Mouse (Mus musculus) cerebral cortex, adult 2 months (tissue): Measurements from ENCODE around the gene Zcchc10.

ENCODE experiments used
- WGBS: fragments of 180-500 bp; shearing (Covaris S2); methylation state at CpG from one replicate; pipeline ENCODE4 v1.1.7; 2018; 5-methylcytosine and 5-hydroxymethylcytosine counted together

Gene Zcchc10

DNA sequence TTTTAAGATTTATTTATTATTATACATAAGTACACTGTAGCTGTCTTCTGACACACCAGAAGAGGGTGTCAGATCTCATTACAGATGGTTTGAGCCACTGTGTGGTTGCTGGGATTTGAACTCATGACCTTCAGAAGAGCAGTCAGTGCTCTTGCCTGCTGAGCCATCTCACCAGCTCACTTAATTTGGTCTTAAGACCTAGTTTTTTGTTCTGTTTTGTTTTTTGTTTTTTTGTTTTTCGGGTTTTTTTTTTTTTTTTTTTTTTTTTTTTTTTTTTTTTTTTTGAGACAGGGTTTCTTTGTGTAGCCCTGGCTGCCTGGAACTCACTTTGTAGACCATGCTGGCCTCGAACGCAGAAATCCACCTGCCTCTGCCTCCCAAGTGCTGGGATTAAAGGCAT is 5.9 kb upstream of the Zcchc10 start:
- WGBS = 93% methylated on average over 3 of the region's 3 CpGs

DNA sequence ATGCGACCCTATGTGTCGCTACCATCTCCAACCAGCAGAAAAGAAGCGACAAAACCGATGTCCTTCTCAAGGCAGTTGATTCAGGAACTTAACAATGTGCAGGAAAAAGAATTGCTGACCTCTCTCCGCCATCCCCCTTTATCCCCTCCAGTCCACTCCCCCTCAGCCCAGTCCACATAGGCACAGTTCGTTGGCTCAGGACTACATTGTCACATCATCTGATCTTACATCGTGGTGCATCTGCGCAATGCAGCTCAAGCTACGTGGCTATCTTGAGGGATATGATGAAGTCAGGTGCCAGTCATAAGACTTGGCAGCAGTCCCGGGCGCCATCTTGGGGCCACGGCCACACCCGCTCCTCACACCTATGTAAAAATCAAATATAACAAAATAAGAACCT is 4.6 kb upstream of the Zcchc10 start:
- WGBS = 96% methylated on average over 13 of the region's 13 CpGs

DNA sequence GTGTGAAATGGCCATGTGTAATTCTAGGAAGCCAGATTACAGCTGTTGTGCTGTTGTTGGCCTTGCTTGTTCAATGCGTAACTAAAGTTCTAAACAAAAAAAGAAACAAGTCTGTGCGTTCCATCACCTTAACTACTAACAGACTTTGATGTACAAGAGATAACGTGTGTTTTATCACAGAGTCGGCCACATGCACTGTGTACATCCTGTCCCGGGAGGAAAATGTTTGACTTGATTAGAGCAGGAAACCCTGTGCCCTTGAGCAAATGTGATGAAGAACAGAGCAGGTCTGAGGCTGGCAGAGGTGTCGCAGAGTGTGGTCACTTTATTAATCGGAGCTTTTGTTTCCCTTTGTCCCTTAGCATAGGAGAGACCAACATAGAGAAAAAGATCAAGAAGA is 5.8 kb downstream of the Zcchc10 start:
- WGBS = 85% methylated on average over 7 of the region's 7 CpGs

DNA sequence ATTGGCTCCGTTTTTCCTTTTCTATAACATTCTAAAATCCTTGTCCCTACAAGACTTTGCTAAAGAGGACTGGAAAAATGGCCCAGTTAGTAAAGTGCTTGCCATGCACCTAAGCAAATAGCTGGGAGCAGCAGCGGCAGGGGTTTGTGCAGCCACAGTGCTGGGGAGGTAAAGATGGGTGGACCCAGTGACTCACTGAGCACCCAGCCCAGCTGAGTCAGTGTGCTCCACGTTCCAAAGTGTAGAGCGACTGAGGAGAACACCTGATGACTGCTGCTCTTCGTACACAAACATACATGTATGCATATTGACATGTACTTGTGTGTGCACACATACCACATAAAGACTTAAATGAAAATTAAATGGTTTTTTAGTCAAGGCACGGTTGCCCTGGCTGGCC is 6.6 kb downstream of the Zcchc10 start:
- WGBS = 86% methylated on average over 6 of the region's 6 CpGs

DNA sequence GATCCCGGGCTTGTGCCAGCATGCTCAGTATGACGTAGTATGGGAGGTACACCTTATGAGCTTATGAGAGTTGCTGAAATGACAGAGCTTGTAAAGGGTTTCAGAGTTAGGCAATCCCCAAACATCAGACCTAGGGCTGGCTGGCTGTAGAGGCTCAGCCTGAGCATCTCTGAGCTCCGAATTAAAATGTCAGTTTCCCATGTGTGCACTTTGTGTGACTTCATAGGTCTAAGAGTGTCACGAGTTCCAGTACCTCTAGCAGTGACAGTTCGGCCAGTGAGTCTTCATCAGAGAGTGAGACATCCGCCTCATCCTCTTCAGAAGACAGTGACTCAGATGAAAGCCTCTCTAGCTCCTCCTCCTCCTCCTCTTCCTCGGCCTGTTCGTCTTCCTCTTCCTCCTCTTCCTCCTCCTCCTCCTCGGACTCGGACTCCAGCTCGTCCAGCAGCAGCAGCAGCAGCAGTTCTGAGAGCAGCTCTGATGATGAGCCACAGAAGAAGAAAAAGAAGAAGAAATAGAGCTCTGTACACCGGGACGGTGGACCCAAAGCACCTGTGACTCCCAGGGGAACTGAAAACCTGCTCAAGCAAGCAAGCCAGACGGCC is 7.7 kb downstream of the Zcchc10 start:
- 85% methylated on average over 14 of the region's 14 CpGs for WGBS

DNA sequence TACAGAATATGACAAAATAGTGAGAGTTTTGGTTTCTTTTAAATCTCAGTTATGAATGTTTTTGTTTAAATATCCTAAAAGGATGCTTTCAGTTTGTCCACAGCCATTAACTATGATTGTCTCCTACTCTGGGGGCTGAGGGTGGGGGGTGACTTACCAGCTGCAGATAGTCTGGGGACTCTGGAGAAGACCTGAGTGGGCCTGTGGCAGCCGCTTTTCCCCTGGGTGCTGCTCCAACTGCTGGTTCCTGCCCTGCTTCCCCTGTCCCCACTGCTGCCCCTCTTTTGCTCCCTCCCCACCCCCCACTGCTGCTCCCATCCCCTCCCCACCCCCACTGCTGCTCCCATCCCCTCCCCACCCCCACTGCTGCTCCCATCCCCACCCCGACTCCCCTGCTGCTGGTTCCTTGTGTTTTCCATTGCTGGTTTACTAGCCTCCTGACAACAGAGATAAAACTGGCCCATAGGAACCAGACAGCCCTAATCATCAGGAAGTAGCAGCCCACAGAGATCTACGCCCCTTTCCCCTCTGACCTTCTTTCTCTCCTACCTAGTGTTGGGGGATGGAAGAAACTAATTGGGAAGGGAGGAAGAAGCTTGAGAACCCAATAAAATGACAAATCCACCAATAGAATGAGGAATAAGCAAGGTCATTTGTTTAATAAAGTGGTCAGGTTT is 11.2 kb downstream of the Zcchc10 start:
- 82% methylated on average over 3 of the region's 3 CpGs for WGBS

DNA sequence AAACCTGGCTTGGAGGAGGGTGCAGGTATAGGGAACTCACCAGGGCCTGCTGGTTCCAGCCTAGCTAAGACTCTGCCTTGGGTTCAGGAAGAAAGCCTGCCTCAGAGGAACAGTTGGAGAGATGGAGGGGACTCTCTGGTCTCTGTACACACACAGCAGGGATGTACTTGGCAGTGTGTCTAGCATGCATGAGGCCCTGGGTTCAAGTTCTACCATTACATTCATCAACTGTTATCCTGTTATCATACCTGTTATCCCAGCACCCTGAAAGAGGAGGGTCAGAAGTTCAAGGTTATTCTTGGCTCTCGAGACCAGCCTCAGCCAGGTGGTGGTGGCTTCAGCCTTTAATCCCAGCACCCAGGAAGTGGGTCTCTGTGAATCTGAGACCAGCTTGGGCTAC is 12.4 kb downstream of the Zcchc10 start:
- WGBS = 91% methylated on average over 1 of the region's 1 CpGs

DNA sequence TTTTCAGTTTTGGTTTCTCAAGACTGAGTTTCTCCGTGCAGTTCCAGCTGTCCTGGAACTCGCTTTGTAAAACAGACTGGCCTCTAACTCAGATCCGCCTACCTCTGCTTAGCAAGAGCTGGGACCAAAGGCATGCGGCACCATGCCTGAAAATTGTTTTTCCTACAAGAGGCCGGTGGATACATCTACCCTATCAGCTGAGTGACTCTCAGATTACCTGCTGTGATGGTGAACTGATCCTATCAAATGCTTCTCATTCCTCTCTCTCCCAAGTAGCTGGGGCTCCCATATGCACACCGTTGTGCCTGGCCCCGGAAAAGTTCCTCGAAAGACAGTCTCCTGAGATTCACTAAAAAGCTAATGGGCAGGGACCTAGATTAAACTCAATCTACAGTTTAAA is 13.2 kb downstream of the Zcchc10 start:
- 68% methylated on average over 8 of the region's 8 CpGs for WGBS

DNA sequence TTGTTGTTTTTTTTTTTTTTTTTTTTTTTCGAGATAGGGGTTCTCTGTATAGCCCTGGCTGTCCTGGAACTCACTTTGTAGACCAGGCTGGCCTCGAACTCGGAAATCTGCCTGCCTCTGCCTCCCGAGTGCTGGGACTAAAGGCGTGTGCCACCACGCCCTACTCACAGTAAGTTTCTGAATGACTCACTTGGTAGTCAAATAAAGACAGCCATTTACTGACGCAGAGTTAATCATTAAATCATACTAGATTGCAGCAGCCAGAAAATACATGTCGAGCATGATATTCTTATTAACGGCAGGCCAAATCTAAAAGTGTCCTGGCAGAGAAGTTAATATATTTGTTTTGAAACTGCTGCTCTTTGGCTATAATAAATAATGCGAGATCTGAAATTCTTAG is 16.5 kb downstream of the Zcchc10 start:
- 89% methylated on average over 10 of the region's 10 CpGs for WGBS

DNA sequence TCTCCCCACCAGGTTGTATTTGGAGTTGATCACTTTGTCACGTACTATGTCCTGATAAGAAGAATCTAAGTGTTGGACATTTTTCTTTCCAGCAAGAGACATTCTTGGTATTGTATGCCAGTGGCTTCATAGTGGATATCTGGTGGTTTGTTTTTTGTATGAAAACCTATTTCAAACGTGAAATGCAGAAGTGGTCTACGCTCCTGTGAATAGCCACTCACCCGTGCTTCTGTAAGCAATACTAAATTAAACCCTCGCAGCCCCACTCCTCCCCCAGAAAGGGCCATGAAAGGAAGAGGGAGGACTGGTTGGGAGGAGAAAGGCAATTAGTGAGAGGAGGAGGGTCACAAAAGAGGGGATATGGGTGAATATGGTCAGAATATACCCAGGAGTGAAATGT is 18.2 kb downstream of the Zcchc10 start:
- WGBS = 47% methylated on average over 5 of the region's 5 CpGs

DNA sequence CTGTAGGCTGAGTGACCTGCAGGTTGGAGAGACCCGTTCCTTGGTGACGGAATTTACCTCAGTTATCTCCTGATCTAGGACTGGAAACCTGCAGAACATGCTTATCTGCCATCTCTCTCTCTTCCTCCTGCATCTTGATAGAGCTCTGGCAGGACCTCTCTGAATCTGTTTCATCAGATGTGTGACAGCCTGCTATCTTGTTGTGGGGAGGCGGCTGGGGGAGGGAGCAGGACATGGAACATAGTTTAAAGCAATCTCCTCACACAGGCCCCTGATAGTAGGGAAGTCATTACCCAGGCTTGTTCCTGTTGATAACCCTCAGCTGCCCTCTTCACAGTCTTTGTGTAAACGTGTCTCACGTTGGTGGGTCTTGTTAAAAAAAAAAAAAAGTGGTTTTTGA is 20.8 kb downstream of the Zcchc10 start:
- WGBS = 77% methylated on average over 5 of the region's 5 CpGs

DNA sequence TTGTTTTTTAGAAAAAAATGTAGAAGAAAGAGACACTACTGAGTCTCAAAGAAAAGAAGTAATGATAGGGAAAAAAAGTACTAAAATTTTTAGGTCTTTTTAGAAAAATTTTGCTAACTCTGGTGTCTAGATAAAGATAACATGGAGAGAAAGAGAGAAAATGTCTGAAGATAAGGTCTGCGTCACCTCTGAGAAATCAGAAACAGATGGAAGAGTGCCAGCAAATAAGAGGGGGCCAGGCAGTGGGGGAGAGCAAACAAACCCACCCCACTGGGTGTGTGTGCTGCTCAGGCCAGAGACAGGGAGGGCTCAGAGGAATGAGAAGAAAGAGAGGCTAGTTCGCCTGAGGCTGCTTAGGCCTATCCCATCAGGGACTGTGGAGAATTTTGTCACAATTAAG is 21.3 kb downstream of the Zcchc10 start:
- 86% methylated on average over 2 of the region's 2 CpGs for WGBS

DNA sequence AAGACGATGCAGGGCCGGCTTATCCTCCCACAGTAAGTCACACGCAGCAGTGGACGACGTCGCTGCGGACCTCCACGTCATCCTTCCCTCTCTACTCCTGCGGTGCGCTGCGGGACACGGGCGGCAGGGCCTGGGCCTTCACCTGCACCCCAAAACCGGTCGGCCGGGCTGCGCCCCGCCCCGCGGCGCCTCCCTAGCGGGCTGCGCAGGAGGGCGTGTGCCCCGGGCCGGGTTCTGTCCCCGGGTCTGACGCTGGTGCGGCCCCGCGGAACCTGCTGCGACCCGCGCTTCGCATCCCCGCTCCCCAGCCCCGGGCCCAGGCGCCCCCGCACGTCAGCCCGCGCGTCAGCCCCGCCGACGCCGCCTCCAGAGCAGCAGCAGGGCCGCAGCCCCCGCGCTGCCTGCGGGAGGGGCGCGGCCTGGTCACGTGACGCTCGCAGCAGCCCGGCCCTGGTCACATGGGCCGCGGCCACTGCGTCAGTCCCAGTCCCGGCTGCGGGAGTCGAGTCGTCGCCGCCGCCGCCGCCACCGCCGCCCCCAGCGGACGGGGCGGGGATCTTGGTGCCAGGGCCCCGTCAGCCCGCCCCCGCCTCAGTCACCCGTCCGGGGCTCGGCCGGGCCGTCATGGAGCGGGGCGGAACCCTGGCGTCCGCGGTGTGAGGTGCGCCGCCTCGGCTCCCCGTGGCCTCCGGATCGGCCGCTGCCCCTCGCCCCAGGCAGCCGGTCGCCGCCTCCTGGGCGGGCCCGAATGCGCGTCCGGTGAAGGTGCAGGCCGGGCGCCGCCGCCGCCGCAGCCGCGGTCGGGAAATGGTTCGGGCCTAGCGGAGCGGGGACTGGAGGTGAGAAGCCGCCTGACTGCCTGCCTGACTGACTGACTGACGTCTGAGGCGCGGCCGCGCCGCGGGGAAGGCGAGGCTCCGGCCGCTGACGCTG is 26.1 kb downstream of the Zcchc10 start, which contains the start of gene Aff4:
Aff4 (plus strand) TSS at position 543 of the 933 bp plus-strand sequence.
- WGBS = under 1% methylated on average over 125 of the region's 127 CpGs

DNA sequence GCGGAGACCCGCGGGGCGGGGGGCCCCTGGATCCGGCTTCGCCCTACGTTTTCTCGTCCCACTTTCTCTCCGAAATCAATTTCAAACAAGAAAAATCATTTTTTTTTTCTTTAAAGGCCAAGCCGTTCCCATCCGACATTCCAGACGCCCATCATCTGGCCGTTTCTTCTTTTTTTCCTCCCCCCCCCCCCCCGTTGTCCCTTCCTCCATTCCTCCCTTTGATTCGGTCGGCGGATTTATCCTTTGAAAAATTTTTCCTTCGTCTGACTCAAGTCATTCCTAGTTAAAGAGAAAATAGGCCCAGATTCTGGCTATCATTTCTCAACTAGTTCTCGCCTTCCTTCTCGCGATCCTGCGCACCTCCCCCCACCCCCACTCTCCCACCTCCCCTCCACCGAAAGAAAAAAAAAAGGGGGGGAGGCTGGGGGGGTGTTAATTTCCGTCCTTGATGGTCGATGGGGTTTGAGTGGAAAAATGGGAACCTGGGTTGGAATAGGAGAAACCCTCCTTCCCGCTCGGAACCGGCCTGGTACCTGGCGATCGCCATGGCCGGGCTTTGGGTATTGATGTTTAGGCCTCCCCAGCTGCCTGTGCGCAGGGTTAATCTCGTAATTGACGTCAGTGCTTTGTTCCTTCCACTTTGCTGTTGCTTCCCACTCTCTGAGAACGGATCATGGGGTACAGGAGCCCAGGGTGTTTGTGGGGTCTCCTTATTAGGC is 26.9 kb downstream of the Zcchc10 start:
- under 1% methylated on average over 35 of the region's 35 CpGs for WGBS

DNA sequence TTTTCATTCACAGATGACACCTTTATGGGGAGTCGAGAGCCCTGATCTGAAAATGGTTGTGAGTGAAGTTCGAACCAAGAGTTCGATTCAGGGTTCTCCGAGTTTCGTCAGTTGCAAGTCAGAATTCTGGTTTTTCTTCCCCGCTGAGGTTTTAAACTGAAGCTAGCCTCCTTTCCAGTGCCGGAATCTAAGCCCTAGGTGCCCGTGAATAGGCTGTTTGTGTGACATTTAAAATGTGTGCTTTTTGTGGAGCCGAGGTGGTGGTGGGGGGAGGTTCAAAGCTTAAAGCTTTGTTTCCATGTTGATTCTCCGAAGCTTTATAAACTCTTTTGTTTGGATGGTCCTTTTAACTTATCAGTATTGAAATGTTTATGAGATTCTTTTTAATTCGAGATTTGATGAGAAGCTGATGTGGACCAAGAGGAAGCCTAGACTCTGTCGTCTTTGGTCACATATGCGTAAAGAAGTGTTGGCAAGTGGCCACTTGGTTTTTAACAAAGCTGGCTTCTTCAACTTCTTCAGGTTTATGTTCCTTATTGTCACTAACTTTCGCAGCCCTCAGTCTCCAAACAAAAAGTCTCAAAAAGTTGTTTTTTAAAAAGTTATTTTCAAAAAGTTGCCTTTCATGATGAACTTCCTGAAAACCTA is 27.6 kb downstream of the Zcchc10 start:
- under 1% methylated on average over 14 of the region's 14 CpGs for WGBS

DNA sequence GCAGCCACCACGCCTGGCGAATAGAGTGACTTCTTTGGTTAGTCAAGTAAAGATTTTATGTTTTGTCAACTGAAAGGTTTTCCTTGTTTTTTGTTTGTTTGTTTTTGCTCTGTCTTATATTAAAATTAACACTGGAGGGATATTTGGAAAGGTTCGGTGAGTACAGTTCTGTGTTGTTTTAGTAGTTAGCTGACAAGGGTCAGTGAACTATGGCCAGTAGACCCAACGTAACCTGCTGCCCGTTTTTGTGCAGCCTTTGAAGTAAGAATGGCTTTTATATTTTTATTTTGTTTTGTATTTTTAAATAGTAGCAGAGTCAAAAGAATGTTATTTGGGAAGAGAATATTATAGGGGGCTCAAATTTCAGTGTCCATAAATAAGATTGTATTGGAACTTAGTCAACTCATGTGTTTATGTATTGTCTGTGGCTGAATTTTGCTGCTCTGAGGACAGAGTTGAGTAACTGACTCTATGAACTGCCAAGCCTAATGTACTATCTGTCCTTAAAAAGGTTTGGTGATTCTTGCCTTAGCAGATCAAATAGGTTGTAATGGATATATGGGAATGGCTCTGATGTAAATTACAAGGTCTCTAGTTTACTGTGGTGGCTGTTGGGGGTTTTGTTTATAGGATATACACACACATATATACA is 34.2 kb downstream of the Zcchc10 start:
- 84% methylated on average over 5 of the region's 5 CpGs for WGBS

DNA sequence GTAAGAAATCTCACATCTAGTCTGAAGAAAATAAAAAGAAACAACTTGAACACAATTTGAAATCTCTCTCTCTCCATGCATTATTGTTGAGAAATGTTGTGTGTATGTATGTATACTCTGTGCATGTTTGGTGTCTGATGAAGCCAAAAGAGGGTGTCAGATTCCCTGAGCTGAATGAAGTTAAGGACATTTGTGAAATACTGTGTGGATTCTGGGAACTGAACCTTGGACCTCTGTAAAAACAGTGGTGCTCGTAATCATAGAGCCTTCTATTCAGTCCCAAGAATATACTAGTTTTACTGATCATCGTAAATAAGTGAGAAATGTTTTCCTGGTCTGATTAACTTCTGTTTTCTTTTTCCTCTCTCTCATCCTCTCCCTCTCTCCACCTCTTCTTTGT is 42.6 kb downstream of the Zcchc10 start:
- WGBS = 73% methylated on average over 2 of the region's 2 CpGs

DNA sequence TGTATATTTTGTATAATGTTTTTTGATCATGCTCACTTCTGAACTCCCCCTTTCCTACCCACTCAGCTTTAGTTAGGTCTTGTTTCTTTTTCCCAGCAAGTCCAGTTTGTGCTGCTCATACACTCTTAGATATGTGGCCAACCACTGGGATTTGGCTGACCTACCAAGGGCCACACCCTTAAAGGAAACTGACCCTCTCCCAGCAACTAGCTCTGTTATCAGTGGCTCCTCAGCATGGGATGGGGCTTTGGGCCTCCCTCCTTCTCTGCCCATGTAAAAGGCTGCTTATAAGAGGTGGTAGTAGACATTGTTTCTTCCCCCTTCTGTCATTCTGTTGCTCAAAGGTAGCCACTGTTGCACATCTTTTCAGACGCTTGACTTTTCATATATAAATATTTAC is 54.4 kb downstream of the Zcchc10 start:
- WGBS = 72% methylated on average over 1 of the region's 1 CpGs
